Mouse (Mus musculus) small intestine, adult 2 months (tissue): ENCODE results near the gene Alpk3.

ENCODE experiments used
- CTCF ChIP-seq: fragments of 200-500 bp; IDR thresholded peaks from 2 replicates; pipeline ENCODE4 v1.5.1; 2012; ENCODE audit warnings: low read depth, mild to moderate bottlenecking, control low read depth, inconsistent platforms, low read length, moderate library complexity, mixed read lengths; ENCODE audit not compliant: insufficient replicate concordance, insufficient read length; ENCODE audit errors: extremely low read depth
- POLR2A ChIP-seq: fragments of 200-500 bp; IDR thresholded peaks from 2 replicates; pipeline ENCODE4 v1.6.1; 2012; ENCODE audit warnings: low read depth, mild to moderate bottlenecking, control low read depth, inconsistent platforms, low read length, moderate library complexity

GRCm38 (mm10) chr7:81008285-81008684 is 49.1 kb upstream of the Alpk3 start:
- no peak for TF ChIP-seq CTCF
- TF ChIP-seq POLR2A = no peak
